Mouse (Mus musculus) stomach, postnatal 0 days (tissue): ENCODE data around the gene Oprl1.

Experiments
- CTCF ChIP-seq: IDR thresholded peaks from 2 replicates; pipeline ENCODE4 v1.5.1; 2016; ENCODE audit warnings: antibody characterized with exemption, low read depth, mild to moderate bottlenecking, moderate library complexity
- EP300 ChIP-seq: optimal IDR thresholded peaks from 2 replicates; pipeline ENCODE3; 2016; ENCODE audit warnings: antibody characterized with exemption

DNA sequence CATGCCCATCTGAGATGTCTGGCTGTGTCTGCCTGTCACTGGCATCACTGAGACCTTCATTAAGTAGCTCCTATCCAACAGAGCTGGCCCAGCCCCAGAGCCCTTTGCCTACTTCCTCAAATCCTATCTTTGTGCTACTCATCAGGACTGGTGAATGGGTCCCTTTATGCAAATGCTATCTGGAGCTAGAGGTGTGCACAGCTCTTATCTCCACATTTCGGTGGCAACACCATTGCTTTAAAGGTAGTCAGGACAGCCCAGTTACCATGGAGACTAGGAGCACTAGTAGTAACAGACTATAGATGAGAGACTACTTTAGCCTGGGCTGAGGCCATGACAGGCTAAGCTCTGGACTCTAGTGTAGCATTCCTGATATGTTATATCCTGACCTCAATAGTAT lies 30.1 kb upstream of the Oprl1 start:
- no peak for TF ChIP-seq CTCF
- no peak for TF ChIP-seq EP300
